Mouse (Mus musculus) lung, adult 18-20 months (tissue): ENCODE data around the gene Nup85.
"Not testable (repeated sequence)": the region's sequence is repeated elsewhere in the genome, so short reads cannot be mapped to it uniquely, and the experiment has no call there.

ENCODE experiments used
- DNase-seq, 2 experiments: peaks; one replicate each; pipeline ENCODE4 v3.0.0; 2022; ENCODE audit warnings: mixed read lengths in 2 of 2

Gene Nup85

GRCm38 (mm10) chr11:115564064-115564809 is at the start of gene Nup85:
TSS of gene Nup85 (plus strand) at chr11:115564434.
- DNase-seq, result peak; percentile 95 to 97

- DNase-seq, result no peak
Observed at GRCm38 (mm10) chr11:115515021-115515420, 49.2 kb upstream of the Nup85 start.

GRCm38 (mm10) chr11:115516942-115517341 is 47.3 kb upstream of the Nup85 start:
- DNase-seq, result no peak

- DNase-seq, result no peak
Observed at GRCm38 (mm10) chr11:115518693-115519092, 45.5 kb upstream of the Nup85 start.

- DNase-seq, result no peak
Observed at GRCm38 (mm10) chr11:115519581-115519980, 44.7 kb upstream of the Nup85 start.

GRCm38 (mm10) chr11:115520218-115520617 is 44.0 kb upstream of the Nup85 start:
- no peak for DNase-seq

GRCm38 (mm10) chr11:115521080-115521479 is 43.2 kb upstream of the Nup85 start:
- DNase-seq, result no peak

- DNase-seq, result no peak
Observed at GRCm38 (mm10) chr11:115522238-115522637, 42.0 kb upstream of the Nup85 start.

GRCm38 (mm10) chr11:115522703-115523102 is 41.5 kb upstream of the Nup85 start:
- no peak for DNase-seq

GRCm38 (mm10) chr11:115526446-115526845 is 37.8 kb upstream of the Nup85 start:
- DNase-seq, result not testable (repeated sequence)

- DNase-seq, result no peak
Observed at GRCm38 (mm10) chr11:115534759-115535371, 29.4 kb upstream of the Nup85 start.

GRCm38 (mm10) chr11:115535401-115536037 is 28.7 kb upstream of the Nup85 start:
- DNase-seq, result peak; percentile 55 to 57

- peak; percentile 97 to 98 for DNase-seq
Observed at GRCm38 (mm10) chr11:115536038-115536681, 28.1 kb upstream of the Nup85 start, which contains the start of gene Sumo2. TSS of gene Sumo2 (minus strand) at chr11:115536276.

GRCm38 (mm10) chr11:115536856-115537568 is 27.2 kb upstream of the Nup85 start:
- DNase-seq, result no peak

GRCm38 (mm10) chr11:115538045-115538444 is 26.2 kb upstream of the Nup85 start:
- DNase-seq, result no peak

GRCm38 (mm10) chr11:115543571-115543970 is 20.7 kb upstream of the Nup85 start:
- no peak for DNase-seq

GRCm38 (mm10) chr11:115552783-115553182 is 11.5 kb upstream of the Nup85 start:
- DNase-seq, result no peak

GRCm38 (mm10) chr11:115555717-115556116 is 8.5 kb upstream of the Nup85 start:
- DNase-seq, result no peak

GRCm38 (mm10) chr11:115563406-115563805 is 828 bp upstream of the Nup85 start:
- DNase-seq, result no peak

GRCm38 (mm10) chr11:115564961-115565360 is 727 bp downstream of the Nup85 start:
- DNase-seq, result no peak

GRCm38 (mm10) chr11:115579080-115579479 is 14.8 kb downstream of the Nup85 start:
- no peak for DNase-seq

GRCm38 (mm10) chr11:115582913-115583606 is 18.8 kb downstream of the Nup85 start:
- no peak for DNase-seq
